Mouse (Mus musculus): Measurements from ENCODE around the gene Mogs.

DNA sequence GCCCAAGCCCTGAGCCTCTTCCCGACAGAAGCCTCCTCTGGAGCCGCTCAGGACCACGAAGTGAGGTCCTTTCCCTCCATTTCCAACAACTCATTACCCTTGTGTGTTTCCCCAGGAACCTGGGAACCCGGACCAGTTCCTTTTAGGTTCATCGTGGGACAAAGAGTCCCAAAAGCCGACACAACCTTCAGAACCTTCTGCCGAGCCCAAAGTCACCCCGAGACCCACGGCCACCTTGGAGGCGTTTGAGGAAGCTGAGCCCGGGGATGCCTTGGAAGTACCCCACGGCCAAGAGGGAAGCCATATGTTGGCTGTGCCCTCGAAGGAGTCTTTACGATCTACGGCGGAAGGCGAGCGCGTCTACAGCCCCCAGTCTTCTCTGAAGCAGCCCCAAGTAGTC lies 46.1 kb downstream of the Mogs start:
- TF ChIP-seq POLR2A (IDR thresholded peaks at IDR 0.05; ENCODE audit: borderline replicate concordance, insufficient read depth, low read length) (no peak), CTCF (IDR thresholded peaks at IDR 0.05; ENCODE audit: borderline replicate concordance, insufficient read depth, low read depth, low read length) (no peak)
